Comparison of ENCODE assay signal across 28 mouse cellular contexts in genomic region chr14:76927245-76927806, GRCm38 (mm10).
DNase-seq lines count a peak whose midpoint lies in the region; ATAC-seq and TF ChIP-seq lines count a peak whose summit lies in the region.
"Had no signal": no experiment of that assay in that cellular context is flagged by ENCODE, and none has a peak within 500 bp of the region (broad histone marks: within the 10 kb centered on the region; RNA-seq: fewer than 3 reads in every experiment).

No protein-coding gene starts in this region.

- POLR2A ChIA-PET in Patski (lab: Charles Lee), result interaction anchor here (0.5 to 3.5 kb wide), 9 partner anchors 14 to 422 kb away, joined by 3 to 17 read pairs (median 3); no protein-coding TSS in a partner anchor

- no peak overlapping the region for H3K4me3 ChIP-seq in kidney, embryonic 14.5 days (ENCODE audit: low read length)
- H3K4me3 ChIP-seq in hindbrain, embryonic 14.5 days (replicated peaks; ENCODE audit: low read length), result no peak overlapping the region
- no peak overlapping the region for H3K4me3 ChIP-seq in intestine, embryonic 15.5 days (replicated peaks)
- H3K4me3 ChIP-seq: embryonic facial prominence, embryonic 12.5 days; heart, adult 2 months; heart, embryonic 12.5 days; liver, embryonic 12.5 days; midbrain, embryonic 15.5 days had no signal

- H3K4me1 ChIP-seq in kidney, embryonic 14.5 days (ENCODE audit: control insufficient read depth, insufficient read depth, low read length), result peaks cover 10% of the 10 kb centered on the region
- H3K4me1 ChIP-seq in hindbrain, embryonic 14.5 days (replicated peaks; ENCODE audit: control insufficient read depth, insufficient read depth, low read length), result no peaks in the 10 kb centered on the region
- 0 out of 2 replicates have a peak, but pooled peaks cover 3% of the 10 kb centered on the region for H3K4me1 ChIP-seq in intestine, embryonic 15.5 days (replicated peaks)
- H3K4me1 ChIP-seq: embryonic facial prominence, embryonic 12.5 days; liver, embryonic 12.5 days; midbrain, embryonic 15.5 days had no signal

- no peaks in the 10 kb centered on the region for H3K9me3 ChIP-seq in kidney, embryonic 14.5 days (ENCODE audit: control insufficient read depth, low read length)
- no peaks in the 10 kb centered on the region for H3K9me3 ChIP-seq in hindbrain, embryonic 14.5 days (ENCODE audit: control insufficient read depth, low read length)
- no peaks in the 10 kb centered on the region for H3K9me3 ChIP-seq in intestine, embryonic 15.5 days
- H3K9me3 ChIP-seq: embryonic facial prominence, embryonic 12.5 days; heart, embryonic 12.5 days; liver, embryonic 12.5 days; midbrain, embryonic 15.5 days had no signal

- peak; percentile 81 for DNase-seq in Patski (ENCODE audit: low read depth, low spot score)
- peak; percentile 75 for DNase-seq in kidney, adult 11 months
- DNase-seq in kidney, postnatal 14 days, result peak; percentile 59
- DNase-seq in hindbrain, embryonic 14.5 days (ENCODE audit: low spot score), result no peak
- DNase-seq in adrenal gland, postnatal 36 days, result no peak
- DNase-seq: adrenal gland, adult 8-10 months; cerebellum, adult 8-10 months; cerebellum, postnatal 36 days; embryo, embryonic 11 days; gastrocnemius, postnatal 25 days; heart, adult 2 months; layer of hippocampus, adult 9-11 months; left cerebral cortex, postnatal 4 days; liver, postnatal 0 days; lung, postnatal 36 days; right cerebral cortex, adult 18-20 months; right cerebral cortex, postnatal 4 days; thymus, postnatal 4 days had no signal

- ATAC-seq in Patski, result peak; percentile 93
- peak; percentile 93 for ATAC-seq in kidney, embryonic 14.5 days (ENCODE audit: low FRiP score, low TSS enrichment)
- no peak; the same call in 1 of the 2 replicates for ATAC-seq in megakaryocyte progenitor cell, adult 5-6 weeks (replicated peaks; ENCODE audit: poor library complexity)
- ATAC-seq in hindbrain, embryonic 14.5 days (ENCODE audit: low FRiP score), result no peak
- no peak for ATAC-seq in intestine, embryonic 15.5 days
- ATAC-seq: CD4-positive, CD25-positive, alpha-beta regulatory T cell, adult 4 months; forebrain, embryonic 14.5 days; hindbrain, embryonic 16.5 days; liver, embryonic 12.5 days; liver, postnatal 0 days; midbrain, embryonic 15.5 days had no signal

- 21% methylated on average over 5 of the region's 5 CpGs for WGBS in kidney, embryonic 14.5 days
- WGBS in hindbrain, embryonic 14.5 days, result 71% methylated on average over 5 of the region's 5 CpGs
- 76% methylated on average over 5 of the region's 5 CpGs for WGBS in intestine, embryonic 15.5 days

- CTCF ChIA-PET in Patski (lab: Charles Lee), result interaction anchor here (0.8 to 4.7 kb wide), 4 partner anchors 12 to 110 kb away, joined by 3 to 19 read pairs (median 3); no protein-coding TSS in a partner anchor

- H3K27me3 ChIP-seq in Patski, result no peaks in the 10 kb centered on the region
- no peaks in the 10 kb centered on the region for H3K27me3 ChIP-seq in kidney, embryonic 14.5 days (ENCODE audit: control insufficient read depth, insufficient read depth, low read length)
- no peaks in the 10 kb centered on the region for H3K27me3 ChIP-seq in hindbrain, embryonic 14.5 days (ENCODE audit: control insufficient read depth, insufficient read depth, low read length)
- H3K27me3 ChIP-seq in intestine, embryonic 15.5 days (replicated peaks), result no peaks in the 10 kb centered on the region
- H3K27me3 ChIP-seq: embryonic facial prominence, embryonic 12.5 days; heart, embryonic 12.5 days; liver, embryonic 12.5 days; midbrain, embryonic 15.5 days had no signal

- in situ Hi-C loops in Patski (cut with MboI; ENCODE audit: low pct_unique_long_range_greater_than_20kb), result no loop called here

- no peak overlapping the region for H3K4me2 ChIP-seq in kidney, embryonic 14.5 days (replicated peaks; ENCODE audit: low read depth, low read length)
- no peak overlapping the region for H3K4me2 ChIP-seq in hindbrain, embryonic 14.5 days (replicated peaks)
- no peak overlapping the region for H3K4me2 ChIP-seq in intestine, embryonic 15.5 days (replicated peaks)
- H3K4me2 ChIP-seq: embryonic facial prominence, embryonic 12.5 days; heart, embryonic 12.5 days; liver, embryonic 12.5 days; midbrain, embryonic 15.5 days had no signal

- no peak overlapping the region for H3K9ac ChIP-seq in kidney, embryonic 14.5 days (ENCODE audit: low read depth, low read length)
- no peak overlapping the region for H3K9ac ChIP-seq in hindbrain, embryonic 14.5 days
- no peak overlapping the region for H3K9ac ChIP-seq in intestine, embryonic 15.5 days
- H3K9ac ChIP-seq: embryonic facial prominence, embryonic 12.5 days; heart, embryonic 12.5 days; liver, embryonic 12.5 days; liver, postnatal 0 days; midbrain, embryonic 15.5 days had no signal

- no peak for TF ChIP-seq CTCF in Patski (IDR thresholded peaks at IDR 0.05)

- peak overlapping the region; percentile 57 for H3K27ac ChIP-seq in kidney, embryonic 14.5 days (ENCODE audit: low read depth, low read length)
- H3K27ac ChIP-seq in hindbrain, embryonic 14.5 days, result no peak overlapping the region
- no peak overlapping the region for H3K27ac ChIP-seq in intestine, embryonic 15.5 days
- H3K27ac ChIP-seq: embryonic facial prominence, embryonic 12.5 days; heart, adult 2 months; liver, embryonic 12.5 days; midbrain, embryonic 15.5 days had no signal

- H3K36me3 ChIP-seq in kidney, embryonic 14.5 days (ENCODE audit: control insufficient read depth, insufficient read depth, low read length), result no peaks in the 10 kb centered on the region
- H3K36me3 ChIP-seq in hindbrain, embryonic 14.5 days (replicated peaks; ENCODE audit: control insufficient read depth, insufficient read depth), result no peaks in the 10 kb centered on the region
- no peaks in the 10 kb centered on the region for H3K36me3 ChIP-seq in intestine, embryonic 15.5 days
- H3K36me3 ChIP-seq: embryonic facial prominence, embryonic 12.5 days; heart, embryonic 12.5 days; liver, embryonic 12.5 days; midbrain, embryonic 15.5 days had no signal

Comparison
In these comparisons a context has a peak if more than half of its experiments do, and no peak if none do; other contexts are left out.
1. ATAC-seq: peak in Patski (single experiment) and kidney, embryonic 14.5 days (single experiment); none in megakaryocyte progenitor cell, adult 5-6 weeks (single experiment), hindbrain, embryonic 14.5 days (single experiment) and intestine, embryonic 15.5 days (single experiment).
2. DNase-seq: peak in Patski (single experiment), kidney, adult 11 months (single experiment) and kidney, postnatal 14 days (single experiment); none in hindbrain, embryonic 14.5 days (single experiment) and adrenal gland, postnatal 36 days (0 of 2).